Mouse (Mus musculus): ENCODE results near the gene Mis18bp1. TPM values are rescaled to one million over a fixed set of nuclear protein-coding genes. Genes with fewer than 3 reads are reported as not detected.
"Not testable (repeated sequence)": the region's sequence is repeated elsewhere in the genome, so short reads cannot be mapped to it uniquely, and the experiment has no call there.

Gene Mis18bp1
- 40.9 and 46.6 TPM in 2 replicates for polyA plus RNA-seq (2015; fragmentation: Nextera tagmentation; extraction: Ambion mirVana)

DNA sequence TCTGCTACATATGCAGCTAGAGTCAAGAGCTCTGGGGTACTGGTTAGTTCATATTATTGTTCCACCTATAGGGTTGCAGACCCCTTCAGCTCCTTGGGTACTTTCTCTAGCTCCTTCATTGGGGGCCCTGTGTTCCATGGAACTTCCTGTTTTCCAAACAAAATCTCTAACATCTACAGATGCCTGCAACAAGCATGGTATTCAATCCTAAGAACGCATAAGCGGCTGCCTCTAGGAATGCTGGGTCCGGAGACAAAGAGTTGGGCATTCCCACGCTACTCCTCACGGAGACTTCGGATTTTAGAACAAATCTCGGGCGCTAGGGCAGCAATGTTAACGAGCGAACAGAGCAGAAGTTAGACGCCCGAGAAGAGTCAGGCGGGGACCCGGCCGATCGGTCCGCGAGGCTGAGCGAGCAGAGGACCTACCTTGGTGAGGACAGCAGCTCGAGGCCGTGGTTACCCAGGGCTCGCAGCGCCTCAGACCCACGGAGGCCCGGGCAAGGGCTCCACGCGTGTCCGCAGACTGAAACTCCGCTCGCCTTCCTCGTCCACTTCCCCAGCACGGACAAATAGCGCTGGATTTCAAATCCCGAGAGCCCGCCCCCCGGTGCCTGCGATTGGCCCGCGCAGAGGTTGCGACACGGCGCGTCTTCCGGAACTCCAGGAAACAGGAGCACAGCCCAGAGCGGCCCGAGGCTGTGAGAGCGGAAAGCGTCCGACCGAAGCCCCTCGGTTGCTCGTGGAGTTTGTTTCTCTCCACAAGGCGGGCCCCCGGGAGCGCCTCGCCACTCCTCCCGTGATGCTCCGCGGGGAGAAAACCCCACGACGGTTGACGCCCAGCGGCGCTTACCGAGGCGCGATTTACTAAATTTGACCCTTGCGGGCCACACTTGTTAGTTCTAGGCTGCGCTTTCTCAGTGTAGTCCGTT is at the start of gene Mis18bp1:
Gene Mis18bp1 (minus strand): TSS at position 584 of the 931 bp plus-strand sequence.
- Histone ChIP-seq H3K9ac (peak within 1 kb of the TSS; percentile 69), H3K4me1 (peaks cover 8% of the 10 kb centered on the region), H3K27ac (peak within 1 kb of the TSS; percentile 98), H3K4me3 (peak within 1 kb of the TSS; percentile 84), H3K27me3 (no peaks in the 10 kb centered on the region), H3K4me2 (peak within 1 kb of the TSS; percentile 66), H3K36me3 (no peaks in the 10 kb centered on the region), H3K9me3 (no peaks in the 10 kb centered on the region; the same call in 1 of the 2 replicates)
- under 1% methylated on average over 70 of the region's 70 CpGs for WGBS
- peak; percentile 98 for ATAC-seq (ENCODE audit: insufficient number of reproducible peaks, low FRiP score, low TSS enrichment, low read depth)

DNA sequence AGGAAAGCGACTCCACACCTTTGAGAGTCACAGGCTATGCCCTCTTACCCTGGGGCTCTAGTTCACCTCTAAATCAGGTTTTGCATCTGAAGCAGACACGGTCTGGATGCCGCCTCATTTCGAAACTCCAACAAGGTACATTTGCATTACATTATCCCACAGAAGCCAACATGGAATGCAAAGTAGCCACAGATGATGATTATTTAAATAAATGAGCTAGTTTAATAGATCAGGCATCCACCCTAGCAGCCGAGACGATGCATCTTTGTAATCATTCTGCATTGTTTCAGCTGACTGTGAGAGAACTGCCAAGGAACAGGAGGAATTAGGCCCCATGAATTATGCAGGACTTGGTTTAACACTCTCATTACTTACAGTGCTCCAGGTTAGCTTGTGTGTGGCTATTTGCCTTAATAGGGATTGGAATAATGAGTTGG is 44.0 kb upstream of the Mis18bp1 start:
- no peaks in the 10 kb centered on the region for H3K36me3 ChIP-seq
- no peaks in the 10 kb centered on the region for H3K27me3 ChIP-seq
- WGBS: 70% methylated on average over 6 of the region's 6 CpGs
- H3K4me1 ChIP-seq: no peaks in the 10 kb centered on the region
- no peak overlapping the region for H3K4me2 ChIP-seq
- H3K9ac ChIP-seq: no peak overlapping the region
- H3K27ac ChIP-seq: no peak overlapping the region
- H3K9me3 ChIP-seq: no peaks in the 10 kb centered on the region
- no peak overlapping the region for H3K4me3 ChIP-seq
- ATAC-seq (ENCODE audit: insufficient number of reproducible peaks, low FRiP score, low TSS enrichment, low read depth): no peak

DNA sequence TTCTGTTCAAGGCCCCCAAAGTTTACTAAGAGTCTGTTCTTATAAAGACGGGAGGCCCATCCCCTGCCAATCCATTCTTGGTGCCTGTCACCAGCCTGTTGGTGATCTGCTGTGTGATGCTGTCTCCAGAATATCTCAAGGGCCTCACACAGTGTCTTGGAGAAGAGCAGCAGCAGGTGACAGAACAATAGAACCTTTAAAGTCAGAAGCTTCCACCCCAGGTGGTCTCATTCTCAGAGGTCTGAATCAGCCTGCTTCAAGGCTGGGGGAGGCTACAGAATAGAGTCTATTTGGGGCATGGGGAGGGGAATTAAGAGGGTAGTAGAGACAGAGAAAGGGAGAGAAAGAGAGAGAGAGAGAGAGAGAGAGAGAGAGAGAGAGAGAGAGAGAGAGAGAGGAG is 34.0 kb upstream of the Mis18bp1 start:
- H3K4me2 ChIP-seq: no peak overlapping the region
- ATAC-seq (ENCODE audit: insufficient number of reproducible peaks, low FRiP score, low TSS enrichment, low read depth): no peak
- WGBS: 67% methylated on average over 1 of the region's 1 CpGs

DNA sequence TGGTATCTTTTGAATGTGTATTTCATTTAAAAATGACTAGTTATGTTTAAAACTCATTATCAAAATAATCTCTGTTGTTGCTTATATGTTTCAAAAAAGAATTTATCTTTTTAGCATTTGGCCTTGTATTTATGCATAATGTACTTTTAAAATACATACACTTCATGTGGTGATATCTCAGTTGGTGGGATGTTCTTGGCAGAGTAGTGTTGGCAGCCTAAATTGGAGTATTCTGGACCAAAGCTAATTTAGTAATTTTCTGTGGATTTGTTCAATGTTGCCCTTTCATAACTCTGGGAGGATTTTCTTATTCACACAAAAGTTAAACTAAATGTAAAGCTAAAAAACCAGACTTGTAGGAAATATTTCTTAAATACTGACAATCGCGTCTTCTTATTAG is 29.4 kb upstream of the Mis18bp1 start:
- no peak for ATAC-seq (ENCODE audit: insufficient number of reproducible peaks, low FRiP score, low TSS enrichment, low read depth)
- 96% methylated on average over 2 of the region's 2 CpGs for WGBS
- Histone ChIP-seq H3K27ac (no peak overlapping the region), H3K27me3 (no peaks in the 10 kb centered on the region), H3K4me3 (no peak overlapping the region), H3K36me3 (no peaks in the 10 kb centered on the region), H3K9me3 (no peaks in the 10 kb centered on the region), H3K9ac (no peak overlapping the region), H3K4me2 (no peak overlapping the region), H3K4me1 (no peaks in the 10 kb centered on the region)

More for the DNA sequence above, 34.0 kb upstream of the Mis18bp1 start:
- no peaks in the 10 kb centered on the region for H3K36me3 ChIP-seq
- no peaks in the 10 kb centered on the region for H3K27me3 ChIP-seq
- no peaks in the 10 kb centered on the region for H3K9me3 ChIP-seq
- no peak overlapping the region for H3K9ac ChIP-seq
- H3K27ac ChIP-seq: no peak overlapping the region
- H3K4me1 ChIP-seq: no peaks in the 10 kb centered on the region
- H3K4me3 ChIP-seq: no peak overlapping the region

DNA sequence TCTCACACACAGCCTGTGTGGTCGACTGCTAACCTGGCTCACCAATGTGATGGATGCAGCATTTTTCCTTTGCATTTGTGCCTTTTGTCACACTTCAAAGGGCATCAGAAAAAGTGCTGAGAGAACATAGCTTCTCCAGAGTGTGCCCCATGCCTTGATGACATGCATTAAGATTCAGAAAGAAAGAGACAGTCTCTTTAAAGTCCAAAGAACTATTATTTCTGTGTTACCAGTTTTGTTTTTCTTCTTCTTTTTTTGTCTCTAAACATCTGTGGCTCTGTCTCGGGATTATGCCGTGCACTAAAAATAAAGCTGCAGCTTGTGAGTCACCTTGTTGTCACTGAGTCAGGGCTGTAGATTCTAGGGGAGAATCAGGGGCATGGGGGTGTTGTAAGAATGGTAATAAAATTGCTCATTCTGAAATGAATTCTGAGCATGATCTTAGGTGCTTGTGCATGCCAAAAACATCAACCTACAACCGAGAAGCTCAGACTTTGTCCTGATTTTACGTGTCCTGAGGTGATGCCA is 21.7 kb upstream of the Mis18bp1 start:
- no peak overlapping the region for H3K4me2 ChIP-seq
- no peak for ATAC-seq (ENCODE audit: insufficient number of reproducible peaks, low FRiP score, low TSS enrichment, low read depth)
- no peak overlapping the region for H3K9ac ChIP-seq
- H3K36me3 ChIP-seq: no peaks in the 10 kb centered on the region
- no peaks in the 10 kb centered on the region for H3K4me1 ChIP-seq
- WGBS: 63% methylated on average over 5 of the region's 5 CpGs
- H3K27me3 ChIP-seq: no peaks in the 10 kb centered on the region
- H3K27ac ChIP-seq: no peak overlapping the region
- no peak overlapping the region for H3K4me3 ChIP-seq
- H3K9me3 ChIP-seq: no peaks in the 10 kb centered on the region

DNA sequence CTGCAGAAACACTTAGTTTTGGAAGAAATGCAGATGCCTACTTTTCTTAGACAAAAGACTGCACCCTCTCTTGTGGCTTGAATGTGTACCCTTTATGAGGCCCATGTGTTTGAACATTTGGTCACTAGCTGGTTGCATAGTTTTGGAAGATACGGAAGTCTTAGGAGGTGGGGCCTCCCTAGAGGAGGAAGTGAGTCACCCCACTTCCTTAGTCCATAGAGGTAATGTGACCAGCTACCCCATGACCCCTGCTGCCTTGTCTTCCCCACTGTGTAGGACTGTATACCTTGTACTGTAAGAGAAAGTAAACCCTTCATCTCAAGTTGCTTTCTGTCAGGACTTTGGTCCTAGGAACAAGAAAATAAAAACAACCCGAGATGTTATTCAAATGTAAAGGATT is 16.8 kb upstream of the Mis18bp1 start:
- H3K27me3 ChIP-seq: no peaks in the 10 kb centered on the region
- no peaks in the 10 kb centered on the region for H3K4me1 ChIP-seq
- H3K9me3 ChIP-seq: no peaks in the 10 kb centered on the region
- no peak for ATAC-seq (ENCODE audit: insufficient number of reproducible peaks, low FRiP score, low TSS enrichment, low read depth)
- H3K4me3 ChIP-seq: no peak overlapping the region
- no peak overlapping the region for H3K27ac ChIP-seq
- no peak overlapping the region for H3K4me2 ChIP-seq
- 74% methylated on average over 2 of the region's 2 CpGs for WGBS
- no peak overlapping the region for H3K9ac ChIP-seq
- no peaks in the 10 kb centered on the region for H3K36me3 ChIP-seq

DNA sequence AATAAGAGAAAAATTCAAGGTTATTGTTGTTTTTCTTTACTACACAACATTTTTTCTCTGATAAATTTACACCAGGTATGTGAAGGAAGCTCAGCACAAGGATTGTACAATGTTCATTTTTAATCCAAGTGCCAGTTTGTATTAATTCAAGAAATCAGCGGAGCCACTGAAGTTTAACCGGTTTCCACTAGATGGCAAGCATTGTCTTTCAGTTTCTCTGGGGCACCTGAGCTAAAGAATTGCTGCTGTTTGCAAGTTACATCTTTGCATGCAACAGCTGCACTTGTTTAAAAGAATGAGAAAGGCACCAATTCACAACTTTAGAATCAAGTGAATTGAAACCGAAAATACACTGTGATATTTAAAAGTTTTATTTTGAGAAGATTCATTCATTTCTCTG is 15.0 kb upstream of the Mis18bp1 start:
- Histone ChIP-seq H3K9me3 (no peaks in the 10 kb centered on the region), H3K9ac (no peak overlapping the region), H3K4me1 (no peaks in the 10 kb centered on the region), H3K27me3 (no peaks in the 10 kb centered on the region), H3K4me2 (no peak overlapping the region), H3K4me3 (no peak overlapping the region), H3K27ac (no peak overlapping the region), H3K36me3 (no peaks in the 10 kb centered on the region)
- 59% methylated on average over 3 of the region's 3 CpGs for WGBS
- no peak for ATAC-seq (ENCODE audit: insufficient number of reproducible peaks, low FRiP score, low TSS enrichment, low read depth)

DNA sequence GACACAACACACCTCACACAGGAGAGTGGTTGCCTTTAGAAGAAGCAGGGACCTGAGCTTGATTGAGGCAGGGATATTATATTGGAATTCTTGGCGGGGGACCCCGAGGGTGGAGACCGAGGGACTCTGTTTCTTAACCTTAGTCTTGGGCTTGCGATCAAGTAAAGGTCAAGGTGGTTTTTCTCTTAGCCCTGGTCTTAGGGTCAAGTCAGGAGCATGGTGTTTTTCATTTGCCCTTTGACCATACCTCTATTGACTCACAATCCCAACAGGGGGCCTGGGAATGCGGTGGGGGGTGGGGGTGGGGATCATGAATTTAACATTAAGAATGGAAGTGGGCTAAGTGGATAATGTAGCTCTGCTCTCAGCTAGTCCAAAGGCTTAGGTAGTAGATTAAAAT is 1.3 kb upstream of the Mis18bp1 start:
- 92% methylated on average over 5 of the region's 5 CpGs for WGBS
- Histone ChIP-seq H3K9ac (no peak overlapping the region), H3K27ac (peak overlapping the region; percentile 98; the same call in 1 of the 2 replicates), H3K4me3 (no peak overlapping the region), H3K36me3 (no peaks in the 10 kb centered on the region), H3K4me2 (no peak overlapping the region), H3K9me3 (no peaks in the 10 kb centered on the region), H3K27me3 (no peaks in the 10 kb centered on the region), H3K4me1 (peaks cover 8% of the 10 kb centered on the region)
- no peak for ATAC-seq (ENCODE audit: insufficient number of reproducible peaks, low FRiP score, low TSS enrichment, low read depth)

DNA sequence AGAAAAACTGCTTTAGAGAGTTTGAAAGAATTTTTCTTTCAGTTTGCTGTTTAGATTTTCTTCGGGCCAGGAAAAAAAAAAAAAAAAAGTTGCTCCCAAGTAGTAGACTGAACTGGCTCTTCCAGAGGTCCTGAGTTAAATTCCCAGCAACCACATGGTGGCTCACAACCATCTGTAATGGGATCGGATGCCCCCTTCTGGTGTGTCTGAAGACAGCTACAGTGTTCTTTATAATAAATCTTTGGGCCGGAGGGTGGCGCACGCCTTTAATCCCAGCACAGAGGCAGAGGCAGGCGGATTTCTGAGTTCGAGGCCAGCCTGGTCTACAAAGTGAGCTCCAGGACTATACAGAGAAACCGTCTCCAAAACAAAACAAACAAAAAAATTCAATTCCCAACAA is 555 bp upstream of the Mis18bp1 start:
- peak overlapping the region; percentile 84 for H3K4me3 ChIP-seq
- WGBS: 27% methylated on average over 8 of the region's 8 CpGs
- not testable (repeated sequence) for H3K4me1 ChIP-seq; H3K9me3 ChIP-seq; H3K27me3 ChIP-seq; H3K36me3 ChIP-seq; ATAC-seq (ENCODE audit: insufficient number of reproducible peaks, low FRiP score, low TSS enrichment, low read depth)
- H3K9ac ChIP-seq: peak overlapping the region; percentile 69
- peak overlapping the region; percentile 66 for H3K4me2 ChIP-seq
- peak overlapping the region; percentile 98 for H3K27ac ChIP-seq

DNA sequence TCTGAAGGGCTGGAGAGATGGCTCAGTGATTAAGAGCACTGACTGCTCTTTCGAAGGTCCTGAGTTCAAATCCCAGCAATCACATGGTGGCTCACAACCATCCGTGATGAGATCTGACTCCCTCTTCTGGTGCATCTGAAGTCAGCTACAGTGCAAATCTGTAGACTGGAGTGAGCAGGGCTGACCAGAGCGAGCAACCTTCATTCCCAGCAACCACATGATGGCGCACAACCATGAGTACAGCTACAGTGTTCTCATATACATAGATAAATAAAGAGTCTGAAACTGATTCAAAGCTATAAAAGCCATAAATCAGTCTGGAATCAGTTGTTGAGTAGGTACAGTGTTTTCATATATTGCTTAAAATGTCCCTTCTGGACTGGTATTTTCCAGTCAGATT is 36.3 kb downstream of the Mis18bp1 start:
- not testable (repeated sequence) for ATAC-seq (ENCODE audit: insufficient number of reproducible peaks, low FRiP score, low TSS enrichment, low read depth); H3K9ac ChIP-seq; H3K27ac ChIP-seq; H3K9me3 ChIP-seq; H3K4me1 ChIP-seq; H3K4me2 ChIP-seq; H3K27me3 ChIP-seq; H3K4me3 ChIP-seq
- 96% methylated on average over 4 of the region's 4 CpGs for WGBS
- peaks cover 12% of the 10 kb centered on the region for H3K36me3 ChIP-seq

DNA sequence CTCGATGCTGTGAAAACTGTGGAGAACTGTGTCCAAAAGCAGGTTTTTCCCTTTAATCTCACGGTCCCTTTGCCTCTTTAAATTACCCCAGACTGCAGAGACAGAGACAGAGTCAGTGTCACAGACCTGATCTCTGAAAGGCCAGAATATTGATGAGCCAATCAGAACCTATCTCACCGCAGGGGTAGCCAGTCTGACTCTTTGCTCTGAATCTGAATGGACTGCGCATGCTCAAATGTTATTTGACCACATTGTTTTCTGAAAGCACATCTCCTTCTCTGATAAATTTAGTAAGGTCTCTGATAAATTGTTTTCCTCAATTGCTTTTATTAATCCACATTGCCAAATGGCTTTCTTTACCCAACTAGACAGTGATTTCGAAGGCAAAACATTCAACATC is 53.0 kb downstream of the Mis18bp1 start:
- WGBS: 90% methylated on average over 5 of the region's 5 CpGs
- H3K4me2 ChIP-seq: no peak overlapping the region
- H3K4me1 ChIP-seq: no peaks in the 10 kb centered on the region
- H3K36me3 ChIP-seq: peaks cover 40% of the 10 kb centered on the region
- no peak overlapping the region for H3K27ac ChIP-seq
- H3K9me3 ChIP-seq: no peaks in the 10 kb centered on the region
- ATAC-seq (ENCODE audit: insufficient number of reproducible peaks, low FRiP score, low TSS enrichment, low read depth): no peak
- no peak overlapping the region for H3K4me3 ChIP-seq
- no peaks in the 10 kb centered on the region for H3K27me3 ChIP-seq
- no peak overlapping the region for H3K9ac ChIP-seq

DNA sequence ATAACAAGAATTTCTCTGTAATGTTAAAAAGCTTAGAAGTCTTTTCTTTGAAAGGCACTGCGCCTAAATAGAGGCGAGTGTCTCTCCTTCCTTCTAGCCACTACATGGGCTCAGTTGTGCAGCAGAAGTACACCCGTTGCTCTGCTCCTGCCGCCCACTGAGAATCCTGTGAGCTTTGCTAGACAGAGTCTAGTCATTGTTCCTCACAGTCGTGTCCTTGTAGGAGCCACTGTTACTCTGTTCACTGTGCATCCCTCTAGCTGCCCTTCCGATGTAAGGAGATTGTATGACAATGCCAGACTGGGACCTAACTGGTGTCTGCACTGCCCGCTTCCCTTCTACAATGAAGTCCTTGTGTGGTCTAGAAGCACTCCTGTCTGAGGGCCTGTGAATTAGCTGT is 53.4 kb downstream of the Mis18bp1 start:
- peaks cover 40% of the 10 kb centered on the region for H3K36me3 ChIP-seq
- 86% methylated on average over 7 of the region's 7 CpGs for WGBS

More for the DNA sequence above, 53.4 kb downstream of the Mis18bp1 start:
- no peak for ATAC-seq (ENCODE audit: insufficient number of reproducible peaks, low FRiP score, low TSS enrichment, low read depth)
- H3K9me3 ChIP-seq: no peaks in the 10 kb centered on the region
- no peaks in the 10 kb centered on the region for H3K27me3 ChIP-seq
- no peak overlapping the region for H3K4me3 ChIP-seq
- no peaks in the 10 kb centered on the region for H3K4me1 ChIP-seq
- no peak overlapping the region for H3K27ac ChIP-seq
- H3K9ac ChIP-seq: no peak overlapping the region
- H3K4me2 ChIP-seq: no peak overlapping the region

All from limb, embryonic 15.5 days (tissue).